11 mouse cellular contexts compared by ENCODE assay signal in genomic region chr13:101810667-101811066, GRCm38 (mm10). TPM values are rescaled to one million over a fixed set of nuclear protein-coding genes. Genes with fewer than 3 reads are reported as not detected.
A peak's percentile ranks its signal among the peaks of the same experiment; 100 is the strongest.
DNase-seq lines count a peak whose midpoint lies in the region; ATAC-seq lines count a peak whose summit lies in the region.
"Had no signal": no experiment of that assay in that cellular context is flagged by ENCODE, and none has a peak within 500 bp of the region (broad histone marks: within the 10 kb centered on the region; RNA-seq: fewer than 3 reads in every experiment).

No protein-coding gene starts in this region.

- no peak overlapping the region for H3K4me2 ChIP-seq in midbrain, embryonic 15.5 days
- H3K4me2 ChIP-seq in intestine, embryonic 16.5 days (ENCODE audit: low read depth, low read length): no peak overlapping the region
- H3K4me2 ChIP-seq: heart, embryonic 15.5 days; stomach, embryonic 15.5 days had no signal

- no peaks in the 10 kb centered on the region for H3K36me3 ChIP-seq in midbrain, embryonic 15.5 days (replicated peaks)
- no peaks in the 10 kb centered on the region for H3K36me3 ChIP-seq in intestine, embryonic 16.5 days (ENCODE audit: control insufficient read depth, insufficient read depth, low read length)
- H3K36me3 ChIP-seq: heart, embryonic 15.5 days; stomach, embryonic 15.5 days had no signal

- no peak overlapping the region for H3K27ac ChIP-seq in midbrain, embryonic 15.5 days
- H3K27ac ChIP-seq in intestine, embryonic 16.5 days (ENCODE audit: low read length): no peak overlapping the region
- H3K27ac ChIP-seq: heart, embryonic 15.5 days; stomach, embryonic 15.5 days had no signal

- peak; percentile 67 to 75 for DNase-seq in kidney, adult 8-10 months
- DNase-seq in kidney, postnatal 10 days: no peak
- peak; percentile 27 to 34 for DNase-seq in cerebellum, postnatal 14 days
- peak; percentile 18 for DNase-seq in kidney, postnatal 14 days
- peak; percentile 65 for DNase-seq in right cerebral cortex, adult 18-20 months
- DNase-seq: liver had no signal

- no peaks in the 10 kb centered on the region for H3K27me3 ChIP-seq in midbrain, embryonic 15.5 days (replicated peaks)
- H3K27me3 ChIP-seq in intestine, embryonic 16.5 days (replicated peaks; ENCODE audit: control insufficient read depth, insufficient read depth, low read length): no peaks in the 10 kb centered on the region
- H3K27me3 ChIP-seq: heart, embryonic 15.5 days; Patski; stomach, embryonic 15.5 days had no signal

- no peak for ATAC-seq in midbrain, embryonic 15.5 days (replicated peaks)
- ATAC-seq in intestine, embryonic 16.5 days: no peak
- ATAC-seq: Patski had no signal

- H3K4me1 ChIP-seq in midbrain, embryonic 15.5 days: peaks cover 17% of the 10 kb centered on the region
- H3K4me1 ChIP-seq in intestine, embryonic 16.5 days (ENCODE audit: control insufficient read depth, insufficient read depth, low read length): peaks cover 5% of the 10 kb centered on the region; the same call in 1 of the 2 replicates
- H3K4me1 ChIP-seq: heart, embryonic 15.5 days had no signal

- WGBS in midbrain, embryonic 15.5 days: 76% methylated on average over 7 of the region's 7 CpGs
- WGBS in intestine, embryonic 16.5 days: 90% methylated on average over 7 of the region's 7 CpGs

- no peaks in the 10 kb centered on the region for H3K9me3 ChIP-seq in midbrain, embryonic 15.5 days
- H3K9me3 ChIP-seq in intestine, embryonic 16.5 days (ENCODE audit: control insufficient read depth, low read length): no peaks in the 10 kb centered on the region
- H3K9me3 ChIP-seq: heart, embryonic 15.5 days; stomach, embryonic 15.5 days had no signal

- no peak overlapping the region for H3K4me3 ChIP-seq in midbrain, embryonic 15.5 days
- no peak overlapping the region for H3K4me3 ChIP-seq in intestine, embryonic 16.5 days (ENCODE audit: low read length)
- H3K4me3 ChIP-seq: heart, embryonic 15.5 days; stomach, embryonic 15.5 days had no signal

- no peak overlapping the region for H3K9ac ChIP-seq in midbrain, embryonic 15.5 days
- H3K9ac ChIP-seq in intestine, embryonic 16.5 days (ENCODE audit: low read depth, low read length): no peak overlapping the region
- H3K9ac ChIP-seq: heart, embryonic 15.5 days; stomach, embryonic 15.5 days had no signal

RNA-seq across cellular contexts. Expression of gene Pik3r1, which starts 42.6 kb away (rescaled TPM):
- 42.2 and 48.8 TPM in 2 replicates for polyA plus RNA-seq in midbrain, embryonic 15.5 days (2015; fragmentation: Nextera tagmentation; extraction: Ambion mirVana)
- polyA plus RNA-seq in intestine, embryonic 16.5 days (2015; fragmentation: Nextera tagmentation; extraction: Ambion mirVana): 20.9 and 24.8 TPM in 2 replicates
